Mouse (Mus musculus) limb, embryonic 10.5 days (tissue): ENCODE data around the gene Pawr. TPM values are rescaled to one million over a fixed set of nuclear protein-coding genes. Genes with fewer than 3 reads are reported as not detected.

Experiments
- DNase-seq: peaks from one replicate; pipeline ENCODE4 v3.0.0-alpha.2; 2017; ENCODE audit warnings: low spot score
- H3K27ac ChIP-seq: fragments of 300-500 bp; sonication (generic); 2 replicates; pipeline ENCODE4 v1.5.1; 2016; ENCODE audit warnings: mild to moderate bottlenecking
- H3K27me3 ChIP-seq: fragments of 300-500 bp; sonication (generic); 2 replicates; pipeline ENCODE4 v1.6.1; 2016; ENCODE audit warnings: low read depth, mild to moderate bottlenecking; ENCODE audit not compliant: poor library complexity, severe bottlenecking
- H3K36me3 ChIP-seq: fragments of 300-500 bp; sonication (generic); 2 replicates; pipeline ENCODE4 v1.6.1; 2016; ENCODE audit warnings: mild to moderate bottlenecking, moderate library complexity
- H3K4me1 ChIP-seq: fragments of 300-500 bp; sonication (generic); 2 replicates; pipeline ENCODE4 v1.6.1; 2016
- H3K4me3 ChIP-seq: fragments of 300-500 bp; sonication (generic); 2 replicates; pipeline ENCODE4 v1.5.1; 2016; ENCODE audit warnings: mild to moderate bottlenecking, moderate library complexity
- H3K9me3 ChIP-seq: fragments of 300-500 bp; sonication (generic); replicated peaks from 2 replicates; pipeline ENCODE4 v1.6.1; 2016; ENCODE audit warnings: mild to moderate bottlenecking
- WGBS: fragments of 180-500 bp; shearing (Covaris S2); methylation state at CpG from one replicate; pipeline ENCODE4 v1.1.7; 2016; 5-methylcytosine and 5-hydroxymethylcytosine counted together
- polyA plus RNA-seq: library from polyadenylated mRNA; unstranded; fragments of >200 nt; fragmentation: Nextera tagmentation; extraction: Ambion mirVana; gene quantifications from 2 replicates; pipeline ENCODE4 v1.2.1, GENCODE M21; 2016

Gene Pawr
- polyA plus RNA-seq, 1 experiment from 2014 or later: 4.3 TPM

GRCm38 (mm10) chr10:108389178-108389926 is 57.4 kb downstream of the Pawr start:
- 54% methylated on average over 5 of the region's 5 CpGs for WGBS
- Histone ChIP-seq H3K36me3 (no peaks in the 10 kb centered on the region), H3K4me1 (peaks cover 33% of the 10 kb centered on the region), H3K9me3 (no peaks in the 10 kb centered on the region), H3K27me3 (no peaks in the 10 kb centered on the region), H3K4me3 (no peak overlapping the region), H3K27ac (no peak overlapping the region)
- no peak for DNase-seq

- DNase-seq: peak; percentile 39
- Histone ChIP-seq H3K9me3 (no peaks in the 10 kb centered on the region), H3K27ac (no peak overlapping the region), H3K36me3 (no peaks in the 10 kb centered on the region), H3K27me3 (no peaks in the 10 kb centered on the region), H3K4me1 (peaks cover 31% of the 10 kb centered on the region), H3K4me3 (no peak overlapping the region)
- WGBS: 26% methylated on average over 4 of the region's 4 CpGs
Measured at GRCm38 (mm10) chr10:108389927-108390287, 58.0 kb downstream of the Pawr start.

DNA sequence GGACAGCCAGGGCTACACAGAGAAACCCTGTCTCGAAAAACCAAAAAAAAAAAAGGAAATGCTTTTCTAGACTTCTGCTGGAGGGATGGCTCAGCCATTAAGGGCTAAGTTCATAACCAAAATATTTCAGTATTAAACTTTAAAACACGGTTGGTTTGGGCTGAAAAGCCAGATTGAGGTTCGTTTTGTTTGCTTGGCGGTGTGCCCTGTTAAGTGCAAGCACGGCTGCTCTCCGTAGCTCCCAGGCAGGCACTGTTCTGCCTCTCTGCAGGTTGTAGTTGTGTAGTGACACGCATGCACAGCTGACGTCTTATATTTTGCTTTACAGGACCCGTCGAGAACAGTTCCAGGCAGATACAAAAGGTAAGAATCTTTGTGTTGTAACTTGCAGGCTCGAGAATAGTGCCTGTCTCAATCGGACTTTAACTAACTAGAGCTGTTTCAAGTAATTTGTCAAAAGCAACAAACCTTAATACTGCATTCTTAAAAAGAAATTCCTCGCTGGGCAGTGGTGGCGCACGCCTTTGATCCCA is 59.5 kb downstream of the Pawr start:
- no peak for DNase-seq
- H3K36me3 ChIP-seq: no peaks in the 10 kb centered on the region
- H3K27me3 ChIP-seq: no peaks in the 10 kb centered on the region
- H3K4me3 ChIP-seq: no peak overlapping the region
- peaks cover 23% of the 10 kb centered on the region for H3K4me1 ChIP-seq
- WGBS: 94% methylated on average over 15 of the region's 15 CpGs
- no peak overlapping the region for H3K27ac ChIP-seq
- no peaks in the 10 kb centered on the region for H3K9me3 ChIP-seq

DNA sequence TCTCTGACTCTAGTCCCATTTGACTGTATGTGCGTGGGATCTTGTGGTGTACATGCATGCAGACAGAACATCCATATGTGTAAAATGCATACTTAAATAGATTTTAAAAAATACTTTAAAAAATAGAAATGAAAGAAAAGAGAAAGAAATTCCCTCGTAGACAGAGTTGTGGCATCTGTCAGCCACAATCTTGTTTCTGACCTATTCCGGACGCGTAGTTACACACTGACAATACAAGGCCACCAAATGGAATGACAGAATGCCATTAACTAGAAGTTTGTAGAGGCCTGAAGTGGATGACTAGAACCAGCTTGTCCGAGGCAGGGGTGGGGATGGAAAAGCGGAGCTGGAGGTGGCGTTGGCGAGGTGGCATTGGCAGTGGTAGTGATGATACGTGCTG is 60.2 kb downstream of the Pawr start:
- DNase-seq: no peak

DNA sequence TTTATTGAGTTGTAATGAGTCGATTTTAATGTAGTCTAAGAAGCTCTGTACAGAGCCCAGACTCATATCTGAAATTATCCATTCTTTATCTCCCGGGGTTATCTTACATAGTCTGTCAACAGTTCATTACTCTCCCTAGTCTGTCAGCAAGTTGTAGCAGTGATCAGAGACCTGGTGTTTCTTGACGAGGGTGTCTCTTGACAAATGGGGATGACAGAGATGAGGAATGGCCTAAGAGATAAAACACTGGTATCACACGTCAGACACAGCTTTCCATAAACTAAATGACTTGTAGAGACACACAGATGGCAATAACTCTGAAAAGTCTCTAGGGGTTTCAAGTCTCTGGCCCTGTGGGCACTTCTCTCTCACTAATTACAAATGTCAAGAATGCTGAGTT is 62.4 kb downstream of the Pawr start:
- H3K4me1 ChIP-seq: peaks cover 9% of the 10 kb centered on the region
- H3K9me3 ChIP-seq: no peaks in the 10 kb centered on the region
- H3K36me3 ChIP-seq: no peaks in the 10 kb centered on the region
- 43% methylated on average over 4 of the region's 4 CpGs for WGBS
- no peaks in the 10 kb centered on the region for H3K27me3 ChIP-seq
- no peak overlapping the region for H3K27ac ChIP-seq
- H3K4me3 ChIP-seq: no peak overlapping the region
- no peak for DNase-seq

More for the DNA sequence above, 60.2 kb downstream of the Pawr start:
- Histone ChIP-seq H3K36me3 (no peaks in the 10 kb centered on the region), H3K27me3 (no peaks in the 10 kb centered on the region), H3K27ac (no peak overlapping the region), H3K9me3 (no peaks in the 10 kb centered on the region), H3K4me1 (peaks cover 23% of the 10 kb centered on the region), H3K4me3 (no peak overlapping the region)
- WGBS: 97% methylated on average over 10 of the region's 10 CpGs

DNA sequence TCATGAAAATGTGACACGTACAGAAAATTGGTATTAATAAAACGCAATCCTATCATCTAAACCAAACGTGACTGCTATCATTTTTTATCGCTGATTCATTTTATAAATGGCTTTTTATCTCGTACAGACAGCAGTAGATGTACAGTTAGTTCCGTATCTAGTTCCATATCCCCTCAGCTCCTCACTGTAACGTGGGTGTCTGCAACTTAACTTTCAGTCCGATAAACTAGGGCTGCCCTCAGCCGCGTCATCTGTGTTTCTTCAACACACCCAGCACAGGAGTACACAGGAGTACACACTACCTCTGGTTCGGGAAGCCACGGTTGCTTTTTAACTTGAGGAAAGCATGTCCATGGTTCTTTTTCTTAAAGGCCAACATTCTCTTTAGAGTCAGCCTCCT is 63.3 kb downstream of the Pawr start:
- WGBS: 94% methylated on average over 12 of the region's 12 CpGs
- Histone ChIP-seq H3K27ac (no peak overlapping the region), H3K36me3 (no peaks in the 10 kb centered on the region), H3K9me3 (no peaks in the 10 kb centered on the region), H3K4me1 (no peaks in the 10 kb centered on the region), H3K27me3 (no peaks in the 10 kb centered on the region), H3K4me3 (no peak overlapping the region)
- DNase-seq: no peak

GRCm38 (mm10) chr10:108395647-108396046 is 63.7 kb downstream of the Pawr start:
- no peak for DNase-seq
- Histone ChIP-seq H3K27ac (no peak overlapping the region), H3K4me3 (no peak overlapping the region), H3K9me3 (no peaks in the 10 kb centered on the region), H3K27me3 (no peaks in the 10 kb centered on the region), H3K36me3 (no peaks in the 10 kb centered on the region), H3K4me1 (no peaks in the 10 kb centered on the region)
- WGBS: 96% methylated on average over 14 of the region's 14 CpGs

DNA sequence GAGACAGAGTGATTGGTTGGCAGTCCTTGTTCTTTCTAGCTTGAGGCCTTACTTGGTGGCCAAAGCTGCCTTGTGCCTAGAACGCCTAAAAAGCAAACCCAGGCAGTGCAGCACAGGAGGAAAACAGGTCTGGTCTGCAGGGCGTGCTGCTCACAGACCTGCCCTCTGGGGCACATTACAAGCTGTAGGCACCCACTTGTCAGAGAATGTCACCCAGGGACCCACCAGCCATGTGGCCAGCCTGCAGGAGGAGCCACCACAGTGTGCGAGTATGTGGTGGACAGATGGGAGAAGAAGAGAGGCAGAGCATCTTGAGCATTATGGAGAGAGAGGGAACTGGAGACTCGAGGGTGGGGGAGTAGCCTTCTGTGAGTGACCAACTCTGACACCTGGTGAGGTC is 70.8 kb downstream of the Pawr start:
- no peak overlapping the region for H3K27ac ChIP-seq
- DNase-seq: no peak
- no peak overlapping the region for H3K4me3 ChIP-seq
- no peaks in the 10 kb centered on the region for H3K9me3 ChIP-seq
- WGBS: 84% methylated on average over 4 of the region's 4 CpGs
- no peaks in the 10 kb centered on the region for H3K27me3 ChIP-seq
- no peaks in the 10 kb centered on the region for H3K36me3 ChIP-seq
- H3K4me1 ChIP-seq: peaks cover 12% of the 10 kb centered on the region

- no peak overlapping the region for H3K27ac ChIP-seq
- no peaks in the 10 kb centered on the region for H3K9me3 ChIP-seq
- no peaks in the 10 kb centered on the region for H3K36me3 ChIP-seq
- WGBS: 94% methylated on average over 4 of the region's 4 CpGs
- no peak for DNase-seq
- H3K4me3 ChIP-seq: no peak overlapping the region
- peaks cover 12% of the 10 kb centered on the region for H3K4me1 ChIP-seq
- no peaks in the 10 kb centered on the region for H3K27me3 ChIP-seq
Measured at GRCm38 (mm10) chr10:108403366-108403865, 71.5 kb downstream of the Pawr start.

DNA sequence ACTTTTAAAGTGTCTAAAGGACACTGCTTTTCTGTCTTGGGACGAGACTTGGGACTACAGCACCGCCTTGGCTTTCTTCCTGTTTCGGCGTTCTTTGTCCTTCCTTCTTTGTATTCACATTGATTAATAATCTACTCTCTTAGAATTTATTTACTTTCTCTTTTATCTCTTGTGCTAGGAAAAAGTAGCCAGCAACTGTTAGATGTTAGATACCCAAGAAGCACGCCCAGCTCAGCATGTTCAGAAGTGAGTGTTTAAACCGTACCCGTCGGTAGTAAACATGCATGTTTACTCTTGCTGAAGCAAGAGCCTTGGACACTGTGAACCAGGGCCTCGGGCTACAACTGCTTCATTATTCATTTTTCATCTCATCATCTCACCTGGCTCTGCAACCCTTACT is 72.2 kb downstream of the Pawr start:
- 93% methylated on average over 9 of the region's 9 CpGs for WGBS
- Histone ChIP-seq H3K27me3 (no peaks in the 10 kb centered on the region), H3K27ac (no peak overlapping the region), H3K9me3 (no peaks in the 10 kb centered on the region), H3K4me3 (no peak overlapping the region), H3K4me1 (peaks cover 12% of the 10 kb centered on the region), H3K36me3 (no peaks in the 10 kb centered on the region)
- no peak for DNase-seq

DNA sequence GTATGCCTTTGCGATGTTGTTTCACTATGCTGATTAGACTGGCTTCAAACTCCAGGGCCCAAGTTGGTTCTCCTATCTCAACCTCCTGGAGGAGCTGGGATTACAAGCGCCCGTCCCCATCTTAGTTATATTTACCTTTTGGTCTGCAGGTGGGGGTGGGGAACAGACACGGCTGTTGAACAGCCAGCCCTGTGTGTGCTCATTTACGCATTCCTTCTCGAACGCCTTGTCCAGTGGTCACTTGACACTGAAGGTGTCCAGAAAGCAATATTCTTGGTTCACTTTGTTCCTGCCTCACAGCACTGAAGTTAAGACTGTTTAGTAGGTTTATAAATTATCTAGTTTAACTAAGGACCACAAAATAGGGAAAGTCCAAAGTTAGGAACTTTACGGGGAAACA is 73.2 kb downstream of the Pawr start:
- H3K36me3 ChIP-seq: no peaks in the 10 kb centered on the region
- peaks cover 12% of the 10 kb centered on the region for H3K4me1 ChIP-seq
- no peak overlapping the region for H3K27ac ChIP-seq
- H3K4me3 ChIP-seq: no peak overlapping the region
- WGBS: 51% methylated on average over 8 of the region's 8 CpGs
- H3K9me3 ChIP-seq: no peaks in the 10 kb centered on the region
- no peak for DNase-seq
- no peaks in the 10 kb centered on the region for H3K27me3 ChIP-seq

GRCm38 (mm10) chr10:108405931-108406330 is 74.0 kb downstream of the Pawr start:
- Histone ChIP-seq H3K27me3 (no peaks in the 10 kb centered on the region), H3K4me3 (no peak overlapping the region), H3K36me3 (no peaks in the 10 kb centered on the region), H3K9me3 (no peaks in the 10 kb centered on the region), H3K27ac (no peak overlapping the region), H3K4me1 (peaks cover 12% of the 10 kb centered on the region)
- 59% methylated on average over 7 of the region's 7 CpGs for WGBS
- no peak for DNase-seq

DNA sequence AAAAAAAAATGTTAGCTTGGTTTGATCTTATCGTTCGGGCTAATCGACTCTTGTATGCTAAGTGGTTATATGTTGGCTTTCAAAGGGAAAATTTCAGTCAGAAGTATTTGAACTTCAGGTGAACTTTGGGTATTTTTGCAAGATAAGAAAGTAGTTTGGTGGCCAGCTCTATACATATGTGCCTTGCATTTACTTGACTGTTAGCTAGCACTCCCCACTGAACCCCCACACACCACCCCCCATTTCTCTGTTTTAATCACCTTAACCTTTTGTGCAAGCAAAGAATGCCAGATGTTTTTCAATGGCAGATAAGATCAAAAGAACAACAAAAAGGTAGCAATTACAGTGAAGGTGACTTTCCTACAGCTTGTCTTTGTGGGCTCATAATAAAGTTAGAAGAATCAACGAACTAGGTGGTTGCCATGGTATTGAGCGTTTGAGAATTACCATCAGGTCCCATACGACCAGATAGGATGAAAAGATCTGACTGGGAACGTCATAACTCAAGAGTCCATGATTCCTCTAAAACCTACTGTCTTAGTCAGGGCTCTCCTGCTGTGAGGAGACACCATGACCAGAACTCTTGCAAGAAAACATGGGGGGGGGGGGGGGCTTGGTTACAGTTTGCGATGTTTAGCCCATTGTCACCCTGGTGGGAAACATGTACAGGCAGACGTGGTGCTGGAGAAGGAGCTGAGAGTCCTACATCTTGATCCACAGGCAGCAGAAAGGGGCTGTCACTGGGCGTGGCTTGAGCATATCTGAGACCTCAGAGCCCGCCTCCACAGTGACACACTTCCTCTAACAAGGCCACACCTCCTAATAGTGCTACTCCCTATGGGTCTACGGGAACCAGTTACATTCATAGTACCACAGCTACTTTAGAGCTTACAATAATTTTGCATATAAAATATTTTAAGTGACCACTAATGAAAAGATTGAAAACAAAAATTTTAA is 75.2 kb downstream of the Pawr start:
- Histone ChIP-seq H3K36me3 (no peaks in the 10 kb centered on the region), H3K4me3 (no peak overlapping the region), H3K27ac (no peak overlapping the region), H3K4me1 (peaks cover 12% of the 10 kb centered on the region), H3K9me3 (no peaks in the 10 kb centered on the region), H3K27me3 (no peaks in the 10 kb centered on the region)
- WGBS: 87% methylated on average over 12 of the region's 12 CpGs
- no peak for DNase-seq
